Mouse (Mus musculus): ENCODE data around the gene Ppp1r17.

The Ppp1r17 gene

DNA sequence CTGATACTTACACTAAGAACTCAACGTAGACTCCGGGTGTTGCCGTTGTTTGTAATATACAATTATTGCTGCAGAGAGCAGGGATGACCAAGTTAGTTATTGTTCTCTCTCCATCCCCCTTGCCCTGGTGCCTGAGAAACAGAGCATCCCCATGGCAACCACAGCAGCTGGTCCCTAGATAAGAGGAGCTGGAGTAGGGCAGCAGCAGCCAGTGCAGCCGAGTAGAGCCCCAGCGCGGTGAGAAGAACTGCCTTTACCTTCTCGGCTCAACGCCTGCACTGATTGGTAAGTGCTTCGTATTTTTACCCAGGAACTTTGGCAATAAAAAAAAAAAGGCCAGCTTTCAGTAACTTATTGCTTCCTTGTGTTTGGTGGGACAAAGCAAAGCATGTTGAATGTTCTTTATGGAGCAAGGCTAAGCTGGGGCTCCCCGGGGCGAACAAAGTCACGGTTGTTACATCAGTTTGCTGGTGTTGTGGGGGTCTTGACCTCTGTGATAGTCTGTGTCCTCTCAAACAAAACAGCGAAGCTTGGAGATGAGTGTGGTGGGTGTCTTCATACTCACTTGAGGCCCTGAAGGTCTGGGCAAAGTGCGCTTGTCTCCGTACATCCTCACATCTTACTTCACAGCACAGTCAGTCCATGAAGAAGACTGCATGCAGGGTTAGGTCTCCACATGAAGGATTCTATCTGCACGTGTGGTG, at the start of gene Ppp1r17:
TSS of gene Ppp1r17 (plus strand) at position 207 of the 704 bp plus-strand sequence.
- DNase-seq (ENCODE audit: extremely low read depth, low read depth): no peak

DNA sequence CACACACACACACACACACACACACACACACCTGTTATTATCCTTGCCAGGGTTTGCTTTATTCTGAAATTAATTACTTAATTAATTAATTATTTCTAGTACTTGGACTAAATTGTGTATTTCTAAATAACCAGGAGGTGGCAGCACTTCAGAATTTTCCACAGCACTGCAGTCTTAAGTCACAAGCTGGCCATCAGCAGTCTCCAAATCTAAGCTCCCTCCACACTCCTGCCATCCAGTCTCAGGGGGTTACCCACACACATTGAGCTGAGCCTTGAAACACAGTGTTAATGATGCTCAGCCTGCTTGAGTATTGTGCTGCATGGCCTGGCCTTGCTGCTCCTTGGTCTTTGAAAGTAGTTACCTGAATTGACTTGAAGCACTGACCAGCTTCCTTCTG, 44.3 kb upstream of the Ppp1r17 start:
- DNase-seq (ENCODE audit: extremely low read depth, low read depth): no peak

DNA sequence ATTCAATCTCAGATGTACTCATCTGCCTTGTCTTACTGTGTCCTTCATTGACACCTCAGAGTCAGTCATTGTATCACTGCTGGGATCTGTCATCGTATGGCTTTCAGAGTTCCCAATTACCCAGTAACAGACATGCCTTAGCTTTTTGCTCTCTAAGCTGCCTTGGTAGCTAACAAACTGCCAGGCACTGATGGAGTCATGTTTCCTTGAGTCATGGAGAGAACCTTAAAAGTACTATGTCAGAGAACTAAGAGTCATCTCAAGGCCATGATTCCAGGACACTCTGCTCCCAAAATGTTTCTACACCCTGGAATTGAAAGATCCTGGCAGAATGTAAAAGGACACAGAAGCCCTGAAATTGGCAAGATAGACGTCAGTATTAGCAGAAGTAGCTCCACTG, 37.5 kb upstream of the Ppp1r17 start:
- DNase-seq (ENCODE audit: extremely low read depth, low read depth): no peak

DNA sequence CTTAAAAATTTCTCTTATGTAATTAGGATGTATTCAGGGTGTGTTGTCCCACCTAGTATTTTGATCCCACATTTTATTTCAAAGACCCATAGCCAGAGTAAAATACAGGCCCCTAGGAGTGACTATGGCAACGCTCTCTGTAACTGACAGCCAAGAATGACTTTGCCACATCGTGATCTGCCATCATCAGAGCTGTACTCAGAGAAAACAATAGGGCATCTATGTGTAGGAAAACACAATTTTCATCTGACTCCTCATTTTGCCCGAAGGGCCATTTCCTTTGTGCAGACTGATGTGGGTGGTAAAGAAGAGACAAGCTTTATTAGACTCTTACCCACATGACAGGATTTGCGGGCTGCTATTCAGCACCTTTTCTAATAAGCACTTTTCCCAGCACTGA, 8.6 kb upstream of the Ppp1r17 start:
- DNase-seq (ENCODE audit: extremely low read depth, low read depth): no peak

DNA sequence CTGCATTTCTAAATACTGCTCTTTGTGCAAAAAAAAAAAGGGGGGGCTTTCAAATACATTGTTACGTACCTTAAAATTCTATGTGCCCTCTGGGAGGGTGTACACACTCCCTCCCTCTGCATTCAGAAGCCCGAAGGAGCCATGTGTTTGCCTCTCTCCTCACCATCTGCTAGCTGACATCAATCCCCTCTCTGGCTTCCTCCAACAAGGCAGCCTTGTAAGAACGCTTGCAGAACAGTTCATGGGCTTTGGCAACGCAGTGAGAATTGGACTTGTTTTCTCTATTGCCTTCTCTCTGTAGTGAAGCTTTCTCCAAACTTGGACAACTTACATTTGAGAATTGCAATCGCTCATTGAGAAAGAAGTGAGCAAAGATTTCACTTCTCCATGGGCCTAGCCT, 4.9 kb upstream of the Ppp1r17 start:
- DNase-seq (ENCODE audit: extremely low read depth, low read depth): no peak

DNA sequence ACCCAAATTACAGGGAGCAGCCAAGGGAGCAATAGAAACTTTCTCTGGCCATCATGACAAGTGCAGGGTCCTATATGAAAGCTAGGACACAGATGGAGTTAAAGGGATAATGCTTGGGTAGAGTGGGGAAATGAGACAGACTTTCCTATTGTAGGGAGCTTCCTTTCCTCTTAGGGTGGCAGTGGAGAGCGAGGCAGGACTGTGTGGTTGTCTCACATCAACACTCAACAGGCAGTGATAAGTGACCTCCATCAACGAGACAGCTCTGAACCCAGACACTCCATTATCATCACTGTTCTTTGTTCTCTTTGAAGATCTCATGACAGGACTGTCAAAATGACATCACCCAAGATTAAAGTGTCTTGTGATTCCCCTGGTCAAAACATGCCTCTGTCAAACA, 2.3 kb downstream of the Ppp1r17 start:
- no peak for DNase-seq (ENCODE audit: extremely low read depth, low read depth)

DNA sequence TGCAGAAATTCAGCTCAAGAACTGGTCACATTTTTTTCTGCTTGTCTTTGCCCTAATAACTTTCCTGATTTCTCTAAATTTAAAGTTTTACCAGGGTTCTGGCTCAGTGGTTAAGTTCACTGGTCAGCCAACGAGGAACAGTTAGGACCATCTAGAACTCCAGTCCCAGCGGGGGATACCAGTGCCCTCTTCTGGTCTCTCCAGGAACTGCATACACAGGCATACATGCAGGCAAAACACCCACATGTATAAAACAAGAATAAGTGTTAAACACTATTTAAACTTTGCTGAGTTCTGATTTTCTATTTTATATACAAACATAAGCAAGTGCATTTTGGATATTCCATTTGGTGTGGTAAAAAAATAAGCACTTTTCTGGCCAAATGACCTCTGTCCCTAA, 8.2 kb downstream of the Ppp1r17 start:
- no peak for DNase-seq (ENCODE audit: extremely low read depth, low read depth)

DNA sequence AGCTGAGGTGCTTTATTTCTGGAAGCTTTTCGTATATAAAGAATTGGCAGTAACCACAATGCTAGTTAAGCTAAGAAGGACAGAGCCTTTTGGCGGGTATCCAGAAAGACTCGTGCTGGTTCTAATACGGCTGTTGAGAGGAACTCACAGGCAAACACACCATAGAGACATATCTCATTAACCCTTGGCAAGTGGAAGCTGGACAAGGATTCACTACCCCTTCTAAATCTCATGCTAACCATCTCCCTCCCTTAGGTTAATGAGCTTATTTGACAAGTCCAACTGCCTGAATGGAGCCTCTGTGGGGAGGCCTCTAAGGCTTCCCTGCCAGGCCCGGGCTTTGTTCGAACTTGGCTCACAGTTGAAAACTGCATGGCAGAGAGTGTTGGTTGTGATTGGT, 10.0 kb downstream of the Ppp1r17 start:
- DNase-seq (ENCODE audit: extremely low read depth, low read depth): no peak

DNA sequence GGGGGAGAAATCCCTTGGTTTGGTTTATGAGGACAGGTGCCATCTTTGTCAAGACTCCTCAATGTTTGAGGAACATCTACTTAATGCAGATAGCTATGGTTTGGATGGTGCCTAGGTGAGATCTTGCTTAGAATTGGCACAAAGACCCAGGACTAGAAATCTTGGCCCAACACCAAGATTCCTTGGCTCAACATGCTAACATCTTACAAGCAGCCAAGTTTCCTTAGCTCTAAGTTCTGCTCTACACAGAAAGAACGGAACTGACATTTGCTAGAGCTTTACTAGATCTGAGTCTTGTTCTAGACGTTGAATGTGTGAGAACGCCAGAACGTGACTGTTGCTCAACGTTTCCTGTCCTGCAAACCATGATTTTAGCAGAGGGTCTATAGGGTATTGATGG, 10.7 kb downstream of the Ppp1r17 start:
- no peak for DNase-seq (ENCODE audit: extremely low read depth, low read depth)

DNA sequence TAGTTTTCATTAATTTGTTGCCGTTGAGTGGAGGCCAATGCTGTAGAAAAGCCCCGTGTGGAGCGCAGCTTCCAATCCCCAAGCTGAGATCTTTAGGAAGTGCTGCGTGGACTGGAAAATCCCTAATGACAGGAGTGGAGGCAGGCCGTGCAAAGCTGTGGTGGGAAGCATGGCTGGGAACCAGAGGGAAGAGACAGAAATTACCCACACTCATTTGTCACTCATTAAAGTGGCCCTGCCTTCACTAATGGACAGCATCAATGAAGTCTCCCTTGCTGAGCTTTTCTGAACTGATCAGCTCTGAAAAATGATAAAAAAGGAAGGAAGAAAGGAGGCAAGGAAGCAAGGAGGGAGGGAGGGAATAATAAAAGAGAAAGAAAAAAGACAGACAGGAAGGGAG, 12.7 kb downstream of the Ppp1r17 start:
- no peak for DNase-seq (ENCODE audit: extremely low read depth, low read depth)

DNA sequence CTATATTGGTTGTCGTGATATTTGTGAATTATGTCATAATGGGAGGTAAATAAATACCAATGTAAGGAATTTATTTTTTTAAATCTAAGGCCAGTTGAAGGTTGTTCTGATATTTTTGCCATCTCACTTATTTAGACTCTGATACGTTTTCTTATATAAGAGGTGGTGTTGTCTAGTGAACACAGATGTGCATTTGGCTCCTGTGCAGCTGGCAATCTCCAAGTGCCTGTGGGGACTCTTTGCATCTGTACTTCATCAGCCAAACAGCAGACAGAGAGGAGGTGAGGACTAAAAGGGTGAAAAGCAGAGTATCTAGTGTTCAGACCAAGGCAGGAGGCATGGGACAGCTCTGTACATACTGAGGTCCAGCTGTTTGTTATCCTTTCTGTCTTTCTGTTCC, 14.9 kb downstream of the Ppp1r17 start:
- no peak for DNase-seq (ENCODE audit: extremely low read depth, low read depth)

DNA sequence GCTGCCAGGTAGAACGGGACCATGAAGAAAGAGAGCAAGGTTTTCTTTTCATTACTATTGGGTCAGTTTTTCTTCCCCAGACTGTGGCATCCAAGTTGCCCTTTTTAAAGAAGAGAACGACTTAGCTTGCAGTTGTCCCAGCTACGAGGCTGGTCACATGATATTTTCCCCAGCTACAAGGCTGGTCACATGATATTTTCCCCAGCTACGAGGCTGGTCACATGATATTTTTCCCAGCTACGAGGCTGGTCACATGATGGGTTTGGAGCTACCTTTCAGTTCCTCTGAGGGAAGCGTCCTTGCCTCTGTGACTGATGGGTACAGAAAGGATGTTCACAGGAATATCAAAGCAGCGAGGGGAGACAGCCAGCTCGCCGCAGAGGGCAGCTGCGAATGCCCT, 17.8 kb downstream of the Ppp1r17 start:
- DNase-seq (ENCODE audit: extremely low read depth, low read depth): no peak

DNA sequence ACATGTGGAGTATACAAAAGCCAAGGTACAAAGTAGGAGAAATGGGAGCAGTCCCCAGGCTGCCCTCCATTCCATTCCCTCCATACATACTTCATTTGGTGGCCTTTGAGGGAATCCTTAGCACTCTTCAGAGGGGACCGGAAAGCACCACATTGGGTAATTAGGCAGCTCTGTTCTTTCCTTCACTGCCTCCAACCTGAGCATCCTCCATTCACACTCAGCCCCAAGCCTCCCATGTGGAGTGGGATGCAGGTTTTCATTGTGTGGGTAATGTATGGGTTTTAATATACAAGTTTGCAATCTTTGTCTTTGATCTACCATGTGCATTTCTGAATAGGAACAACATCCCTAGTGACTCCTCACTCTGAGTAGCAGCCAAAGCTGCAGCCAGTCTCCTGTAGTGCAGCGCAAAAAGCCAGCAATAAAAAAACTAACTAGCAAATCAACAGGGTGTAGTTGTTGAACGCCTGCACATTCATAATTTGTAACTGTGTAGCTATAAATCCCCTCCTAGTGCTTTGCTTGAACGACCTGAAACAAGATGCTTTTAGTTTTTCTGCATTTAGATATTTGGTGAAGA, 22.3 kb downstream of the Ppp1r17 start:
- DNase-seq (ENCODE audit: extremely low read depth, low read depth): no peak

DNA sequence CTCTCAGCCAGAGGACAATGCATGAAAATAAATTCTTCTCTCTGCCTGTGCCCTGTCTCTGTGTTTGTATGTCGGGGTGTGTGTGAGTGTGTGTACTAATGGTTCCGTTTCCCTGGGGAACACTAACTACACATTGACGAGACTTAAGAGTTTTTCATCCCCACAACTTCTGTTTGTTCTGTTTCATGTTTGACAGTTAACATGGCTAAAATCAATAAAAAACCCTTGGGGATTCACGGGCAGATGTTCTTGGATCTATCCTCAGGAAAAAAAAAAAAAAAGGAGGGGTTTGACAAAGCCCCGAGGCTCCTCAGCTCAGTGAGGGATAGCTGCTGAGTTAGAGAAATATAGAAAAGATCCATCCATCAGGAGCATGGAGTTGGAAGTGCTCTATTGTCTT, 27.0 kb downstream of the Ppp1r17 start:
- DNase-seq (ENCODE audit: extremely low read depth, low read depth): no peak

DNA sequence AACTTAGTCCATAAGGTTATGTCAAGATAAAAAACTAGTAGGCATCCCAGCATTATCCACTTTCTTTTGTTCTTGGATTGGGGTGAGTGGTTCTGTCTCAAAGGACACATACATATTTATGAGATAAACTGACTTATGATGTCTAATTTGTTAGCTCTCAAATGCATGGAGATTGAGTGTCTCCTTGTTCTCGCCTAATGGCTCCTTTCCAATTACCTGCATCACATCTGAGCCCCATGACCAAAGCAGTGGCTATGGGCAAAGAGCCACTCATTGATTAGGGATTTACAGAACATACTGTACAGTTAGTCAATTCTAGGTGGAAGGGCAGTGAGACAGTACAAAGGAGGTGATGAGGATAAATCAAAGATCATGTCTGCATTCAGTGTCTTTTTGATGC, 27.4 kb downstream of the Ppp1r17 start:
- no peak for DNase-seq (ENCODE audit: extremely low read depth, low read depth)

DNA sequence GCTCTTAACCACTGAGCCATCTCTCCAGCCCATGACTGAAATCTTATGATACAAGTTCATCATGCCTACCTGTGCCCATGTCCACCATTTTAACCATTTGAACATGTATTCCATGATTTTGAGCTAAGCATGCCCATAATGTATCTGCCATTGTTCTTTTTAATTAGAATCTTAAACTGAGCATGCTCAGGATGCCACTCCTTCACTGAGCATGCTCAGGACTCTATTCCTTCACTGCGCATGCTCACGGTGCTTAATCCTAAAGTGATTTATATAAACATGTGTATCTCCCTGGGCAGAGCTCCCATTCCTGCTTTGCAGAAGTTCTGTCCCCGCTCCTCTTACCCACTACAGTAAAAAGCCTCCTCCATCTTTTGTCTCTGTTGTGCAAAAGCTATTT, 31.3 kb downstream of the Ppp1r17 start:
- DNase-seq (ENCODE audit: extremely low read depth, low read depth): no peak

DNA sequence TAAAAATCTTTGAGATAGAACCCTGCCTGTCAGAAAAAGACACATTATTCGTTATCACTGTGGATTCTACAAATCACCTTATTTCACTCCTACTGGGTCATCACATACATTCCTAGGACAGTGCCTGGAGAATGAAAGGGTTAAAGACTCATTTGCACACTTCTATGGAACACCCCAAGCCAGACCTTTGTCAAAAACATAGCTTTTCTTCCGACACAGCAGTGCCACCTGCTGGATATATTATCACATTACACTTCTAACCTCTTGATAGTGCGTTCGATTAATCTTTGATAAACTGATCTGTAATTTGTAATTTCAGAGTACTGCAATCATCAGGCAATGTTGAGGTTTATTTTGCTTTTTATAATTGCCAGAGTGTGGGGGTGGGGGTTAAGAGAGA, 31.8 kb downstream of the Ppp1r17 start:
- no peak for DNase-seq (ENCODE audit: extremely low read depth, low read depth)

DNA sequence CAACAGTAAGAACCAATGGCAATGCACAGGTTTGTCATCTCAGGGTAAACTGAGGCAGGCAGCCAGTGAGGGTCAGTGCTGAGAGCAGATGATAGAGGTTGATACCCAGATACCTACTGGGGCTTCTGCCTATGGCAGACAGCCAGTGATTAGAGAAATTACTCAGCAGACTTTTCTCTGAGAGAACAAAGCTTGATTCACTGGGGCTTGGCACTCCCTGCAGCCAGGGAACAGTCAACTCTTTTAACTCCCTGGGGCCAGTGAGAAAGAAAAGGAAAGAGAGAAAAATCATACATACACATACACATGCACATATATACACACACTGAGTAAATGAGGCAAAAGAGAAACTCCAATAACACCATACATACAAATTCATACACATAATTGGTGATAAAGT, 46.4 kb downstream of the Ppp1r17 start:
- DNase-seq (ENCODE audit: extremely low read depth, low read depth): no peak

DNA sequence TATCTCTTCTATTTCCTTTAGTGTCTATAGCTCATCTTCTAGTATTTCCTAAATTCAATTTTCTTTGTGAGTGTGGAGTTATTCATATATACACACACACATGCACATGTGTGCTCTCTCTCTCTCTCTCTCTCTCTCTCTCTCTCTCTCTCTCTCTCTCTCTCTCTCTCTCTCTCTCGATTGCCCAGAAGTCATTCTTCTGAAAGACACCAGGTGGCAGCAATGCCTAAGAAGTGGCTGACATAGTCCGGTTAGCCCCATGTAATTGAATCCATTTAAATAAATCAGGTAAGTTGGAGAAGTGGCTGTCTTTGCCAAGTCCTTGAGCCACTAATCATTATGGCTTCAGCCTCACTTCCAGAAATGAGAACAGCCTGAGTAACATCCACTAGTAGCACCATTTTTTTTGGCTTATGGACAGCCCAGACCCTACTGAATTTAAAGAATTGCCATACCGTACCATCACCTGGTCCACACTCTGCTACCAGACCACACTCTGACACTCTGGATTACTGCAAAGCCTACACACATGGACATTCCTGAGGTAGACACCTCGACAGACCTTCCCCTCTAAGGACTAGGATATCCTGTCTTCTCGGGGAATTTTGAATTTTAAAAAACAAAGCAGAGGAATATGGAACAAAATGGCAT, 49.5 kb downstream of the Ppp1r17 start:
- DNase-seq (ENCODE audit: extremely low read depth, low read depth): no peak

DNA sequence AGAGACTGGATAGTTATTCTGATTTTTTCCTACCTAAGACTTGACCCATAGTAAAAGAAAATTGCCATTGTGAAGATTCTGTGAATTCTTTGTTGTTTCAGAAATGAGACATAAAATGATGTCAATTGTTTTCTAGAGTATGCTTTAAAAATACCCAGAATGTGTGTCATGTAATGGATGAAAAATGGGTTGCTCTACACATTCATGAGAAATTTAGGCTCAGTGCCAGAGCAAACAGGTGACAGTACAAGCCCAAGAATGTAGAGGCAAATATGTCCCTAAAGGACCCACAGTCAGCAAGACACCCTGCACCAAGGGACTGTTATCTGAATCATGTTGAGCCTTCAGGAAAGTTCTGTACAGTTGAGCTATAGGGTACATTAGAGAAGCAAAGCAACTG, 51.2 kb downstream of the Ppp1r17 start:
- DNase-seq (ENCODE audit: extremely low read depth, low read depth): no peak

DNA sequence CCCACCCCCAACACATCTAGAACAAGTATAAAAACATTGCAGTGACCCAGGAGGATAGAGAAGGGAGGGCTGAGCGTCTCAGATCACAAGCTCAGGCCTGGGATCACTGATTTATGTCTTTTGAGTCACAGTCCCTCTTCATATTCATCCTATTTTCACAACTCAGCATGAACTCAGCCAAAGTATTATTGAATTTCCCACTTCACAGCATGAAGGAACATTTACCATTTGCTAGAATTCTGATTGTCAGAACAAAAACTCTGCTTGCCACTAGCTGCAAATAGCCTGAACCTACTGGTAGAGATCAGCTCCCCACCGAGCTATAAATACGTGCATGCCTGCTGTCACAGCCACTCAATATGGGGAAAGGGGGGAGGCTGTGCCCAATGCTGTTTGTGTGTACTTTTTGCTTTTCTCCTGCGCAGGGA, 59.1 kb downstream of the Ppp1r17 start:
- no peak for DNase-seq (ENCODE audit: extremely low read depth, low read depth)

Measured in MEL-GATA-1-ER (cell line).